Mouse (Mus musculus): ENCODE data around the gene Srcap.

Srcap gene

GRCm38 (mm10) chr7:127511808-127512230 is at the start of gene Srcap:
Gene Srcap, plus strand, starts transcription at chr7:127511983.
- CTCF ChIA-PET = no interaction called here

- CTCF ChIA-PET = no interaction called here
Measured at GRCm38 (mm10) chr7:127465191-127465590, 46.6 kb upstream of the Srcap start.

- CTCF ChIA-PET = interaction anchor here (0.6 kb wide), 1 partner anchor 26 kb away, joined by 4 read pairs; no protein-coding TSS in a partner anchor
Measured at GRCm38 (mm10) chr7:127465670-127466069, 46.1 kb upstream of the Srcap start.

- CTCF ChIA-PET = interaction anchor here (0.6 kb wide), 1 partner anchor 27 kb away, joined by 4 read pairs; no protein-coding TSS in a partner anchor
Measured at GRCm38 (mm10) chr7:127466606-127467005, 45.2 kb upstream of the Srcap start.

GRCm38 (mm10) chr7:127470011-127470715 is 41.6 kb upstream of the Srcap start:
- CTCF ChIA-PET = interaction anchor here (0.6 kb wide), 1 partner anchor 76 kb away, joined by 5 read pairs; no protein-coding TSS in a partner anchor

GRCm38 (mm10) chr7:127470743-127471645 is 40.8 kb upstream of the Srcap start:
- CTCF ChIA-PET = interaction anchor here (0.6 kb wide), 1 partner anchor 77 kb away, joined by 5 read pairs; no protein-coding TSS in a partner anchor

- CTCF ChIA-PET = no interaction called here
Measured at GRCm38 (mm10) chr7:127471646-127472010, 40.2 kb upstream of the Srcap start.

- CTCF ChIA-PET = no interaction called here
Measured at GRCm38 (mm10) chr7:127472060-127472459, 39.7 kb upstream of the Srcap start.

- CTCF ChIA-PET = no interaction called here
Measured at GRCm38 (mm10) chr7:127473705-127474104, 38.1 kb upstream of the Srcap start.

GRCm38 (mm10) chr7:127474378-127475070 is 37.3 kb upstream of the Srcap start:
- CTCF ChIA-PET = no interaction called here

GRCm38 (mm10) chr7:127475186-127475740 is 36.5 kb upstream of the Srcap start:
- CTCF ChIA-PET = interaction anchor here (0.5 kb wide), 1 partner anchor 13 kb away, joined by 7 read pairs; no protein-coding TSS in a partner anchor

GRCm38 (mm10) chr7:127476336-127476735 is 35.4 kb upstream of the Srcap start:
- CTCF ChIA-PET = no interaction called here

- CTCF ChIA-PET = no interaction called here
Measured at GRCm38 (mm10) chr7:127476855-127477254, 34.9 kb upstream of the Srcap start.

- CTCF ChIA-PET = no interaction called here
Measured at GRCm38 (mm10) chr7:127477687-127478634, 33.8 kb upstream of the Srcap start.

- CTCF ChIA-PET = interaction anchor here (0.7 kb wide), 1 partner anchor 9 kb away, joined by 3 read pairs; no protein-coding TSS in a partner anchor
Measured at GRCm38 (mm10) chr7:127478635-127479317, 33.0 kb upstream of the Srcap start, which contains the start of gene Fbrs. Gene Fbrs, plus strand, starts transcription at chr7:127479199.

GRCm38 (mm10) chr7:127479318-127480225 is 32.2 kb upstream of the Srcap start:
- CTCF ChIA-PET = interaction anchor here (0.6 to 0.7 kb wide), 2 partner anchors 8 to 21 kb away, joined by 3 read pairs; no protein-coding TSS in a partner anchor

- CTCF ChIA-PET = interaction anchor here (0.6 to 1.2 kb wide), 3 partner anchors 20 to 27 kb away, joined by 3 read pairs; no protein-coding TSS in a partner anchor
Measured at GRCm38 (mm10) chr7:127480321-127480720, 31.5 kb upstream of the Srcap start.

GRCm38 (mm10) chr7:127485416-127485815 is 26.4 kb upstream of the Srcap start:
- CTCF ChIA-PET = no interaction called here
